Mouse (Mus musculus) CH12.LX (cell line): ENCODE data around the gene Pex5. TPM values are rescaled to one million over a fixed set of nuclear protein-coding genes. Genes with fewer than 3 reads are reported as not detected.
A peak's percentile ranks its signal among the peaks of the same experiment; 100 is the strongest.

Source experiments
- DNase-seq: peaks from one replicate; pipeline ENCODE4 v3.0.0-alpha.2; 2013; ENCODE audit errors: extremely low read depth
- H3K27ac ChIP-seq: 2 replicates; pipeline ENCODE4 v1.5.1; 2012; ENCODE audit warnings: low read depth, mild to moderate bottlenecking, control low read depth, moderate library complexity; ENCODE audit not compliant: insufficient read depth
- H3K27me3 ChIP-seq: replicated peaks from 2 replicates; pipeline ENCODE3; 2012; ENCODE audit warnings: inconsistent platforms
- H3K36me3 ChIP-seq, 2 experiments: replicated peaks in 1 of 2; 2 replicates each; pipeline versions ENCODE3 to v1.6.1; 2012; ENCODE audit warnings: inconsistent platforms in 1 of 2, low read length in 1 of 2, mild to moderate bottlenecking in 1 of 2, mixed read lengths in 1 of 2, moderate library complexity in 1 of 2; ENCODE audit not compliant: control insufficient read depth in 1 of 2, insufficient read depth in 1 of 2
- H3K4me1 ChIP-seq, 2 experiments: 2 replicates each; pipeline ENCODE4 v1.6.1; 2012; ENCODE audit warnings: inconsistent platforms in 1 of 2, moderate library complexity in 1 of 2; ENCODE audit not compliant: insufficient read depth in 2 of 2, control insufficient read depth in 1 of 2
- H3K4me2 ChIP-seq: 2 replicates; pipeline ENCODE4 v1.6.1; 2012; ENCODE audit warnings: low read depth, mild to moderate bottlenecking, control low read depth; ENCODE audit not compliant: poor library complexity, insufficient read depth, severe bottlenecking
- H3K4me3 ChIP-seq, 3 experiments: fragments of 150-350 bp in 1 of 3; sonication (generic) in 1 of 3; replicated peaks in 1 of 3; 2 replicates each; pipeline versions ENCODE3 to v1.5.1; 2011 to 2012; ENCODE audit warnings: low read depth in 2 of 3, low read length in 2 of 3, mild to moderate bottlenecking in 2 of 3, moderate library complexity in 2 of 3, control low read depth in 1 of 3, improper control_type of control experiment in 1 of 3, inconsistent platforms in 1 of 3, mixed read lengths in 1 of 3; ENCODE audit not compliant: poor library complexity in 1 of 3
- H3K79me2 ChIP-seq: replicated peaks from 2 replicates; pipeline ENCODE4 v1.6.1; 2012; ENCODE audit warnings: mild to moderate bottlenecking, moderate library complexity; ENCODE audit not compliant: control insufficient read depth, poor library complexity, insufficient read depth, severe bottlenecking; ENCODE audit errors: extremely low read depth
- H3K9ac ChIP-seq: 2 replicates; pipeline ENCODE4 v1.6.1; 2012; ENCODE audit warnings: low read depth, mild to moderate bottlenecking, control low read depth, moderate library complexity; ENCODE audit not compliant: insufficient read depth
- H3K9me3 ChIP-seq: replicated peaks from 2 replicates; pipeline ENCODE3; 2012; ENCODE audit warnings: low read length, inconsistent platforms, mixed read lengths
- CHD1 ChIP-seq: IDR thresholded peaks from 2 replicates; pipeline ENCODE4 v1.6.1; 2012; ENCODE audit warnings: low read depth, low read length, improper control_type of control experiment, inconsistent platforms
- CHD2 ChIP-seq: IDR thresholded peaks from 2 replicates; pipeline ENCODE4 v1.6.1; 2011; ENCODE audit warnings: low read length, improper control_type of control experiment
- ELF1 ChIP-seq: IDR thresholded peaks from 2 replicates; pipeline ENCODE4 v1.6.1; 2014; ENCODE audit warnings: low read depth, mild to moderate bottlenecking, inconsistent platforms, low read length, improper control_type of control experiment
- EP300 ChIP-seq: IDR thresholded peaks from 2 replicates; pipeline ENCODE4 v1.6.1; 2011; ENCODE audit warnings: low read length, improper control_type of control experiment
- ETS1 ChIP-seq: conservative IDR thresholded peaks from 2 replicates; pipeline ENCODE4 v1.6.1; 2012; ENCODE audit warnings: low read depth, mild to moderate bottlenecking, inconsistent platforms, low read length, improper control_type of control experiment, moderate library complexity
- GABPA ChIP-seq: IDR thresholded peaks from 2 replicates; pipeline ENCODE4 v1.6.1; 2012; ENCODE audit warnings: low read depth, low read length, improper control_type of control experiment, inconsistent platforms; ENCODE audit not compliant: insufficient replicate concordance
- HCFC1 ChIP-seq: IDR thresholded peaks from 2 replicates; pipeline ENCODE4 v1.6.1; 2012; ENCODE audit warnings: low read depth, mild to moderate bottlenecking, inconsistent platforms, low read length, improper control_type of control experiment
- IRF4 ChIP-seq: IDR thresholded peaks from 2 replicates; pipeline ENCODE4 v1.6.1; 2014; ENCODE audit warnings: low read depth, mild to moderate bottlenecking, inconsistent platforms, low read length, improper control_type of control experiment
- JUN ChIP-seq: IDR thresholded peaks from 2 replicates; pipeline ENCODE4 v1.6.1; 2011; ENCODE audit warnings: low read depth, mild to moderate bottlenecking, low read length, improper control_type of control experiment, moderate library complexity; ENCODE audit not compliant: insufficient read depth
- MAFK ChIP-seq: IDR thresholded peaks from 2 replicates; pipeline ENCODE4 v1.6.1; 2011; ENCODE audit warnings: low read length, improper control_type of control experiment; ENCODE audit not compliant: insufficient replicate concordance
- MAX ChIP-seq: IDR thresholded peaks from 2 replicates; pipeline ENCODE4 v1.6.1; 2011; ENCODE audit warnings: low read length, improper control_type of control experiment
- MAZ ChIP-seq: IDR thresholded peaks from 2 replicates; pipeline ENCODE4 v1.6.1; 2012; ENCODE audit warnings: low read depth, mild to moderate bottlenecking, inconsistent platforms, low read length, improper control_type of control experiment, moderate library complexity
- NRF1 ChIP-seq: IDR thresholded peaks from 2 replicates; pipeline ENCODE4 v1.6.1; 2014; ENCODE audit warnings: low read depth, mild to moderate bottlenecking, inconsistent platforms, low read length, improper control_type of control experiment, moderate library complexity
- PAX5 ChIP-seq: IDR thresholded peaks from 2 replicates; pipeline ENCODE4 v1.6.1; 2012; ENCODE audit warnings: low read length, inconsistent platforms, mixed read lengths
- POLR2AphosphoS2 ChIP-seq: IDR thresholded peaks from 2 replicates; pipeline ENCODE4 v1.6.1; 2011; ENCODE audit warnings: low read depth, low read length, improper control_type of control experiment
- RAD21 ChIP-seq: IDR thresholded peaks from 2 replicates; pipeline ENCODE4 v1.6.1; 2011; ENCODE audit warnings: low read depth, mild to moderate bottlenecking, low read length, improper control_type of control experiment, moderate library complexity
- SIN3A ChIP-seq: IDR thresholded peaks from 2 replicates; pipeline ENCODE4 v1.6.1; 2012; ENCODE audit warnings: low read length, improper control_type of control experiment, inconsistent platforms
- TBP ChIP-seq: conservative IDR thresholded peaks from 2 replicates; pipeline ENCODE4 v1.6.1; 2011; ENCODE audit warnings: low read depth, low read length, improper control_type of control experiment
- UBTF ChIP-seq: IDR thresholded peaks from 2 replicates; pipeline ENCODE4 v1.6.1; 2012; ENCODE audit warnings: low read depth, mild to moderate bottlenecking, inconsistent platforms, low read length, improper control_type of control experiment, moderate library complexity
- USF2 ChIP-seq: conservative IDR thresholded peaks from 2 replicates; pipeline ENCODE4 v1.6.1; 2011; ENCODE audit warnings: low read depth, low read length, improper control_type of control experiment
- ZKSCAN1 ChIP-seq: IDR thresholded peaks from 2 replicates; pipeline ENCODE4 v1.6.1; 2012; ENCODE audit warnings: low read depth, inconsistent platforms, low read length, improper control_type of control experiment, borderline replicate concordance
- ZMIZ1 ChIP-seq: IDR thresholded peaks from 2 replicates; pipeline ENCODE4 v1.6.1; 2012; ENCODE audit warnings: low read depth, mild to moderate bottlenecking, inconsistent platforms, low read length, improper control_type of control experiment
- ZNF384 ChIP-seq: IDR thresholded peaks from 2 replicates; pipeline ENCODE4 v1.6.1; 2012; ENCODE audit warnings: low read depth, low read length, improper control_type of control experiment, inconsistent platforms
- dilution Hi-C: fragments of 300-500 bp; cut with MboI; formaldehyde crosslinking; loops from 2 replicates; pipeline ENCODE4 v1.14.3; 2020; ENCODE audit warnings: low sequenced_read_pairs; ENCODE audit not compliant: extremely low pct_unique_long_range_greater_than_20kb, extremely low pct_ligation_motif_present
- in situ Hi-C: fragments of 300-500 bp; cut with MboI; formaldehyde crosslinking; loops from 3 replicates; pipeline ENCODE4 v1.14.3; 2019; ENCODE audit warnings: low sequenced_read_pairs, low pct_ligation_motif_present, low pct_unique_long_range_greater_than_20kb, mixed read lengths
- polyA plus RNA-seq: library from polyadenylated mRNA; unstranded; fragments of >175 nt; gene quantifications from 2 replicates; pipeline ENCODE4 v1.2.1, GENCODE M21; 2012; ENCODE audit warnings: low read depth; ENCODE audit not compliant: insufficient read length
- total RNA-seq, 2 experiments: library from RNA; depleted of rRNA; stranded (reverse); fragments of 300-350 nt in 1 of 2; fragments of >200 nt in 1 of 2; gene quantifications; 2 replicates each; pipeline ENCODE4 v1.2.3; 2012 to 2014

Pex5 gene
- total and polyA plus RNA-seq, 3 experiments: 21.2 to 29.2 (median 24.6) TPM

DNA sequence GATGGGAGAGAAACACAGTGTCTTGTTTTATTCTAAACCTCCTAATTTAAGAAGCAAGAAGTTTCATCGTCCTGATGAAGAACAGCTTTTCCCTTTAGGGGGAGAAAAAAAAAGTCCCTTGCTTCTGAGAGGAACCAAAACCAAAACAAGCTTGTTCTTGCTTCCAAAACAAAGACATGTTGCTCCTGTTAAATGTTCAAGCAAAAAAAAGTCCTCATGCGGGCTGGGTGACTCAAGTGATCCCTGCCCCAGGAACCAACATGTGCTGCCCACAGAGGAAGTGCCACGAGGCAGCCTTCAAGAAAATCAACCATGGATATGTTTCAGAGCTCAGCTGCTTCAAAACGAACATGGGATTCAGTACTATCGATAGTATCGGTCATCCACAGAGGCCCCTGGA is 55.9 kb downstream of the Pex5 start:
- no peak overlapping the region for H3K9ac ChIP-seq
- no peak overlapping the region for H3K4me2 ChIP-seq
- no peaks in the 10 kb centered on the region for H3K9me3 ChIP-seq
- H3K27ac ChIP-seq: no peak overlapping the region
- peaks cover 79% of the 10 kb centered on the region for H3K27me3 ChIP-seq
- TF ChIP-seq MAFK (no peak), ELF1 (no peak), CHD1 (no peak), IRF4 (no peak), MAZ (no peak), ZKSCAN1 (no peak), EP300 (peak; percentile 36), USF2 (no peak), SIN3A (no peak), UBTF (no peak), ZNF384 (peak; percentile 60), HCFC1 (no peak), NRF1 (no peak)
- no peak overlapping the region for H3K4me3 ChIP-seq
- dilution Hi-C loops: no loop called here
- DNase-seq: no peak
- in situ Hi-C loops: loop anchor here (25.0 kb wide), 1 partner anchor 422 kb away; no protein-coding TSS in a partner anchor
- H3K79me2 ChIP-seq: no peaks in the 10 kb centered on the region
- H3K36me3 ChIP-seq: no peaks in the 10 kb centered on the region
- H3K4me1 ChIP-seq: peaks cover 0 to 2% of the 10 kb centered on the region in 2 experiments; a peak in 1 of 4 replicates

DNA sequence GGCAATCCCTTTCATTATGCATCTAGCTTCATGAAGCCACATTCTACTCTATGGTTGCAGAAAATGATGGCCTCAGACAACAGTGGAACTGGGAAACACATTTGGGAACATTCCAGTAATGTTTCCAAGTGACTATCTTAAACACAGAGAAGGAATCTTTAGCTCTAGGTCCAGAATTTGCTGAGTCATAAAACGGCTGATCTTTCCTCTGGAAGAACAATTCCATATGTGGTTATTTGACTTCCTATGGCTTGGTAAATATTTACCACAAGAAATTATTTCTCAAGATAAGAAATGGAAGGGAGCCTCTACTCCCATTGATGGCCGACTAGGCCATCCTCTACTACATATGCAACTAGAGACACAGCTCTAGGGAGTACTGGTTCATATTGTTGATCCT is 61.6 kb downstream of the Pex5 start:
- Histone ChIP-seq H3K79me2 (no peaks in the 10 kb centered on the region), H3K4me2 (no peak overlapping the region), H3K27me3 (peaks cover 70% of the 10 kb centered on the region), H3K27ac (no peak overlapping the region), H3K4me3 (no peak overlapping the region), H3K36me3 (no peaks in the 10 kb centered on the region), H3K4me1 (no peaks in the 10 kb centered on the region), H3K9ac (no peak overlapping the region), H3K9me3 (no peaks in the 10 kb centered on the region)
- in situ Hi-C loops: loop anchor here (25.0 kb wide), 1 partner anchor 416 kb away; no protein-coding TSS in a partner anchor
- no peak for DNase-seq
- TF ChIP-seq ETS1: no peak
- no peak for TF ChIP-seq SIN3A
- no peak for TF ChIP-seq TBP
- TF ChIP-seq GABPA: no peak
- no peak for TF ChIP-seq POLR2AphosphoS2
- no peak for TF ChIP-seq ZMIZ1
- no peak for TF ChIP-seq ZKSCAN1
- no peak for TF ChIP-seq RAD21
- no peak for TF ChIP-seq MAX
- no peak for TF ChIP-seq EP300
- no peak for TF ChIP-seq USF2
- TF ChIP-seq ELF1: no peak
- no peak for TF ChIP-seq PAX5
- no peak for TF ChIP-seq NRF1
- no peak for TF ChIP-seq MAFK
- TF ChIP-seq JUN: no peak
- no peak for TF ChIP-seq CHD2
- no peak for TF ChIP-seq MAZ
- dilution Hi-C loops: no loop called here

Other genes with a start within 250 kb of the Pex5 start
- gene Vmn2r27, start 183.2 kb downstream of the Pex5 start, total RNA-seq (2012; rRNA removed): not detected in 2 replicates
- gene Vmn2r27, start 183.2 kb downstream of the Pex5 start, total RNA-seq (2014; rRNA removed): not detected in 2 replicates
- gene Vmn2r27, start 183.2 kb downstream of the Pex5 start, polyA plus RNA-seq: not detected in 2 replicates
- not detected in 2 replicates for gene Cd163, start 110.4 kb downstream of the Pex5 start, total RNA-seq (2012; rRNA removed)
- not detected in 2 replicates for gene Cd163, start 110.4 kb downstream of the Pex5 start, total RNA-seq (2014; rRNA removed)
- not detected in 2 replicates for gene Cd163, start 110.4 kb downstream of the Pex5 start, polyA plus RNA-seq
- gene Clstn3, start 49.7 kb upstream of the Pex5 start, total RNA-seq (2012; rRNA removed): 17.2 and 17.7 TPM in 2 replicates
- gene Clstn3, start 49.7 kb upstream of the Pex5 start, total RNA-seq (2014; rRNA removed): 20.4 and 21.4 TPM in 2 replicates
- 126 and 130 TPM in 2 replicates for gene Clstn3, start 49.7 kb upstream of the Pex5 start, polyA plus RNA-seq
- 0.38 and 0.59 TPM in 2 replicates for gene C1rl, start 78.0 kb upstream of the Pex5 start, total RNA-seq (2012; rRNA removed)
- 1.0 and 1.2 TPM in 2 replicates for gene C1rl, start 78.0 kb upstream of the Pex5 start, total RNA-seq (2014; rRNA removed)
- 2.1 and 2.4 TPM in 2 replicates for gene C1rl, start 78.0 kb upstream of the Pex5 start, polyA plus RNA-seq
- 8.4 and 9.9 TPM in 2 replicates for gene C1ra, start 97.3 kb upstream of the Pex5 start, total RNA-seq (2012; rRNA removed)
- 19.8 and 20.1 TPM in 2 replicates for gene C1ra, start 97.3 kb upstream of the Pex5 start, total RNA-seq (2014; rRNA removed)
- 21.9 TPM in 2 replicates for gene C1ra, start 97.3 kb upstream of the Pex5 start, polyA plus RNA-seq
- 0.55 and 0.80 TPM in 2 replicates for gene C1s1, start 127.3 kb upstream of the Pex5 start, total RNA-seq (2012; rRNA removed)
- 1.3 and 1.8 TPM in 2 replicates for gene C1s1, start 127.3 kb upstream of the Pex5 start, total RNA-seq (2014; rRNA removed)
- 2.4 and 4.8 TPM in 2 replicates for gene C1s1, start 127.3 kb upstream of the Pex5 start, polyA plus RNA-seq
- gene C1rb, start 155.2 kb upstream of the Pex5 start, total RNA-seq (2012; rRNA removed): not detected in 2 replicates
- gene C1rb, start 155.2 kb upstream of the Pex5 start, total RNA-seq (2014; rRNA removed): not detected in 2 replicates
- not detected in 2 replicates for gene C1rb, start 155.2 kb upstream of the Pex5 start, polyA plus RNA-seq
- gene C1s2, start 221.0 kb upstream of the Pex5 start, total RNA-seq (2012; rRNA removed): 0.08 TPM in 1 of 2 replicates, not detected in the other
- gene C1s2, start 221.0 kb upstream of the Pex5 start, total RNA-seq (2014; rRNA removed): 0.08 and 0.18 TPM in 2 replicates
- gene C1s2, start 221.0 kb upstream of the Pex5 start, polyA plus RNA-seq: 0.10 and 0.19 TPM in 2 replicates
- 52.9 and 53.4 TPM in 2 replicates for gene Lpcat3, start 248.0 kb upstream of the Pex5 start, total RNA-seq (2012; rRNA removed)
- 68.0 and 77.0 TPM in 2 replicates for gene Lpcat3, start 248.0 kb upstream of the Pex5 start, total RNA-seq (2014; rRNA removed)
- 86.9 and 113 TPM in 2 replicates for gene Lpcat3, start 248.0 kb upstream of the Pex5 start, polyA plus RNA-seq